Mouse (Mus musculus) naive thymus-derived CD4-positive, alpha-beta T cell, adult 5 months (primary cell): ENCODE measurements around the gene Wnt10b. TPM values are rescaled to one million over a fixed set of nuclear protein-coding genes. Genes with fewer than 3 reads are reported as not detected.

ENCODE experiments used
- polyA plus RNA-seq: library from polyadenylated mRNA; unstranded; fragments of 100-300 nt; shearing (Covaris generic); gene quantifications from one replicate; pipeline ENCODE4 v1.2.1, GENCODE M21; 2017

Gene Wnt10b
- polyA plus RNA-seq: not detected

DNA sequence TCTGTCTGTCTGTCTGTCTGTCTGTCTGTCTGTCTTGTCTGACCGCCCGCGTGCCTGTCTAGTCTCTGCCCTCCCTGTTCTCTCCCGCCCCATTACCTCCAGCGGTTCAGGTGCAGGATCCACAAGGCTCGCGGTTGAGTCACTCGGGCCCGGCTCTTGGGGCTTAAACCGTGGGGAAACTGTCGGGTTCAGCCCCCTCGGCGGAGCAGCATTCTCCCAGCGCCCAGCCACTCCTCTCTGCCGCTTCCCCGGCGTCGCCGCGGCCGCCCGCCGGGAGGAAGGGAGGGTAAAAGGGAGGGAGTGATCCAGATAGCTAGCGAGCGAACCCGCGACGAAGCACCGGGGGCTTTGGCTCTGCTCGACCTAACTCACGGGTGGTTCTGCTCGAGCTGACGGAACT is at the start of gene Wnt10b:
Wnt10b (minus strand) TSS at position 389 of the 400 bp plus-strand sequence.

DNA sequence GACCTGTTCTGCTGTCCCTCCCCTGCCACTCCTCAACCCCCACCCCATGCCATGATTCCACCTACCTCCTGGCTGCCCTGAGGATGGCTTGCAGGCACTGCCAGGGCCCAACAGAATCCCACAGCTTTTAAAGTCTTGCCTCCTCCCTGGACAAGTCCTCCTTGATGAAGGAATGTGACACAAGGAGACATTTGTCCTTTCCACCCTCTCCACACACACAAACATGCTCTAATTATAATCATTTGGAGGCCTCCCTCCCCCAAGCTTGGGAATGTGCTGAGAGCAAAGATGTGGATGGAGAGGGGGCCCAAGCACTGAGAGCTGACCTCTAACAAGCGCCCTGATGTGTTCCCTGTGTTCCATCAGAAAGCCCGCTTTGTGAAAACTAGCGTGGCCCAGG is 31.4 kb upstream of the Wnt10b start, which contains the start of gene Ddn:
Ddn (minus strand) TSS at position 101 of the 400 bp plus-strand sequence.

DNA sequence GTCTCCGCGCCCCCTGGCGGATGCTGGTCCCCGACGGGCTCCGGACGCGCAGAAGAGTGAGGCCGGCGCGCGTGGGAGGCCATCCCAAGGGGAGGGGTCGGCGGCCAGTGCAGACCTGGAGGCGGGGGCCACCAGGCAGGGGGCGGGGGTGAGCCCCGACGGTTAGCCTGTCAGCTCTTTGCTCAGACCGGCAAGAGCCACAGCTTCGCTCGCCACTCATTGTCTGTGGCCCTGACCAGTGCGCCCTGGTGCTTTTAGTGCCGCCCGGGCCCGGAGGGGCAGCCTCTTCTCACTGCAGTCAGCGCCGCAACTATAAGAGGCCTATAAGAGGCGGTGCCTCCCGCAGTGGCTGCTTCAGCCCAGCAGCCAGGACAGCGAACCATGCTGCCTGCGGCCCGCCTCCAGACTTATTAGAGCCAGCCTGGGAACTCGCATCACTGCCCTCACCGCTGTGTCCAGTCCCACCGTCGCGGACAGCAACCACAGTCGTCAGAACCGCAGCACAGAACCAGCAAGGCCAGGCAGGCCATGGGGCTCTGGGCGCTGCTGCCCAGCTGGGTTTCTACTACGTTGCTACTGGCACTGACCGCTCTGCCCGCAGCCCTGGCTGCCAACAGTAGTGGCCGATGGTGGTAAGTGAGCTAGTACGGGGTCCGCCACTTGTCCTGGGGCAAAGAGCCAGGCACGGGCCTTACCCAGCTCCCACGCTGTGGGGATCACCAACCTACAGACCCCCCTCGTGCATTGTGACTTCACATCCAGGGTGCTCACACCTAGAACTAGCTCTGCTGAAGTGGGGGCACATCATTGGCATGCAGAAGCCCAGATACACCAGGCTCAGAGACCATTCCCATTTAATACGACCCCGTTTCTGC is 11.9 kb upstream of the Wnt10b start, which contains the start of gene Wnt1:
Wnt1 (plus strand) TSS at position 197 of the 875 bp plus-strand sequence.

DNA sequence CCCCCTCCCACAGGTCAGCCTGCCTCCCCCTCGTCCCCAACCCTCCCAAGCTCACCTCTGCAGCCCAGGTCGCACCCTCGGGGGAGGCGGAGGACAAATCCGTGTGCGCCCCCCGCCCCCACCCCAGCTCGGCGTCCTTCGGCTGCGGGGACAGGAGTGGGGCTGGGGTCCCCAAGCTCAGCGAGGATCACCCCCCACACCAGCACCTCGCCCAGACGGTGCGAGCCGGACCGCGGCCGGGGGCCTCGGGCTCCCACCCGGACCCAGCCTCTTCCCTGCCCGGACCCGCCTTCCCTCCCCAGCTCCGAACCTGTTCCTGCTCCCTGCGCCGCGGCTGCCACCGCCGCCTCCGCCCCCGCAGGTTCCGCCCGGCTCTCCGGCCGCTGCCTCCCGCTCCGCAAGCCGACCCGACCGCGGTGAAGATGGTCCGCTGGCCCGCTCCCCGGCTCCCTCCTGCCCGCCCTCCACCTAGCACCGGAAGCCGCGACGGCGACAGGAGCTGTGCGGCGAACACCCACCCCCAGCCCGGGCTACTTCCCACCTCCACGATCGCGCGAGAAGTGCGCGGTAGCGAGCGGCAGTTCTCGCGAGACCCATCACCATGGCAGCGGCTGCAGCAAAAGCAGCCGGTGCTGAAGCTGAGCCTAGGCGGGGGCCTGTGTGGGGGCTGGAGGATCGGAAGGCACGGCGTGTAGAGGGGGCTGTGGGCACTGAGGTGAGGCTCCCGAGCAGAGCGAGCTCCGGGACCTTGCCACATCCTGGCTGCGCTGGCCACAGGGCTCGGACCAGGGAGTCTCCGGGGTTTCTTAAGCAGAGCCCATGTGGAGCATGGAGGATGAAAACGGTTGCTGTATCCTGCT is 15.1 kb downstream of the Wnt10b start, which contains the start of gene Arf3:
Arf3 (minus strand) TSS at position 545 of the 860 bp plus-strand sequence.

DNA sequence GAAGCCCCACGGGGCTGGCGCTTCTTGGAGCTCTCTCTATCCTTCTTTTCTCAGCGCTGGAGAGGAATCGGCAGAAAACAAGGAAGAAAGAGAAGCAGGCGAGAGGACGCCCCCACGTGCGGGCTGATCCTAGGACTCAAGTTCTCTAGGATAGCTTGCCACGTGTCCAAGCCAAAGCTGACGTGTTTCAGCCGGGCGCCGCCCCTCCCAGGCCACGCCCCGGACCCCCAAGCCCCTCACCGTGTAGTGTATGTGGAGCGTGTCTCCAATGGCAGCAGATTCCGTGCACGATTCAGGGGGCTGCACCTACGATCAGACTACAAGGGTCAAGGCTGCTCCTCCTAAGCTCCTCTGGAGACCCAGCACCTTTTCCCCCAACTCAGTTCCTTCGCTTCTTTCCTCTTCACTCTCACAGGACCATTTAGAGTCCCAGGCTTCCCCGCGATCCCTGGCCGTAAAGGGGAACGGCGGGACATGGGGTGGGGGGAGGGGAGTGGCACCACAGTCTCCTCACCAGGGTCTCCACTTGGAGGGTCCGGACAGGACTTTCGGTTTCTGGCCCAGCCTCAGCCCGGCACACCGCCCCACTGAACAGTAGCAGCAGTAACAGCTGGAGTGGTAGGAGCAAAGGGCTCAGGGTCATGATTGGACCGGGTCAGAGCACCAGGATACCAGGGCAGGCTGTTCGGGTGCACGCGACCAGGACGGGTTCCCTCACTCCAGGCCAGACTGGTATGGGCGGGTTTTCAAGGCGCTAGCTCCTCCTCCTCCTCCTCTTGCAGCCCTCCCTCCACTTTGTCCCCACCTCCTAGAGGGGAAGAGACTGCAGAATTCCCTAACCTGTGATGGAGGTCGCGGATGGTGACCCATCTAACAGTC is 50.3 kb downstream of the Wnt10b start, which contains the start of gene Fkbp11:
Fkbp11 (minus strand) TSS at position 756 of the 879 bp plus-strand sequence.

Other genes starting within 250 kb of the Wnt10b start
- gene Kansl2, start 243.9 kb downstream of the Wnt10b start, polyA plus RNA-seq: 105 TPM
- gene Ccnt1, start 207.2 kb downstream of the Wnt10b start, polyA plus RNA-seq: 165 TPM
- gene 4930415O20Rik, start 207.1 kb downstream of the Wnt10b start, polyA plus RNA-seq: not detected
- 5.3 TPM for gene Adcy6, start 168.1 kb downstream of the Wnt10b start, polyA plus RNA-seq
- 0.97 TPM for gene Cacnb3, start 147.3 kb downstream of the Wnt10b start, polyA plus RNA-seq
- 34.3 TPM for gene Ddx23, start 115.3 kb downstream of the Wnt10b start, polyA plus RNA-seq
- gene Rnd1, start 100.7 kb downstream of the Wnt10b start, polyA plus RNA-seq: 2.2 TPM
- not detected for gene Ccdc65, start 69.9 kb downstream of the Wnt10b start, polyA plus RNA-seq
- gene Fkbp11, start 50.0 kb downstream of the Wnt10b start, polyA plus RNA-seq: 0.81 TPM
- gene Arf3, start 14.9 kb downstream of the Wnt10b start, polyA plus RNA-seq: 120 TPM
- not detected for gene Wnt1, start 11.7 kb upstream of the Wnt10b start, polyA plus RNA-seq
- not detected for gene Ddn, start 31.3 kb upstream of the Wnt10b start, polyA plus RNA-seq
- 121 TPM for gene Prkag1, start 53.4 kb upstream of the Wnt10b start, polyA plus RNA-seq
- 32.4 TPM for gene Kmt2d, start 93.1 kb upstream of the Wnt10b start, polyA plus RNA-seq
- 39.4 TPM for gene Rhebl1, start 116.4 kb upstream of the Wnt10b start, polyA plus RNA-seq
- not detected for gene Dhh, start 120.4 kb upstream of the Wnt10b start, polyA plus RNA-seq
- 152 TPM for gene Lmbr1l, start 140.1 kb upstream of the Wnt10b start, polyA plus RNA-seq
- gene Tuba1b, start 156.4 kb upstream of the Wnt10b start, polyA plus RNA-seq: 277 TPM
- gene Gm49450, start 175.4 kb upstream of the Wnt10b start, polyA plus RNA-seq: not detected
- gene Tuba1a, start 175.6 kb upstream of the Wnt10b start, polyA plus RNA-seq: 197 TPM